Mouse (Mus musculus) liver, embryonic 12.5 days (tissue): ENCODE measurements around the gene Ctnnbip1. TPM values are rescaled to one million over a fixed set of nuclear protein-coding genes. Genes with fewer than 3 reads are reported as not detected.

Source experiments
- ATAC-seq: fragments of 200-750 bp; cut with Nextera tagmentation; 2 replicates; pipeline ENCODE4 v1.8.0; 2017; ENCODE audit warnings: moderate number of reproducible peaks, mild to moderate bottlenecking, moderate library complexity
- H3K27ac ChIP-seq: fragments of 300-500 bp; sonication (generic); 2 replicates; pipeline ENCODE4 v1.5.1; 2016; ENCODE audit warnings: mild to moderate bottlenecking
- H3K27me3 ChIP-seq: fragments of 300-500 bp; sonication (generic); replicated peaks from 2 replicates; pipeline ENCODE4 v1.6.1; 2016; ENCODE audit warnings: mild to moderate bottlenecking, moderate library complexity
- H3K36me3 ChIP-seq: fragments of 300-500 bp; sonication (generic); 2 replicates; pipeline ENCODE4 v1.6.1; 2016; ENCODE audit warnings: mild to moderate bottlenecking, moderate library complexity
- H3K4me1 ChIP-seq: fragments of 300-500 bp; sonication (generic); 2 replicates; pipeline ENCODE4 v1.6.1; 2016
- H3K4me2 ChIP-seq: fragments of 300-500 bp; sonication (generic); 2 replicates; pipeline ENCODE4 v1.6.1; 2016; ENCODE audit warnings: mild to moderate bottlenecking, moderate library complexity
- H3K4me3 ChIP-seq: fragments of 300-500 bp; sonication (generic); 2 replicates; pipeline ENCODE4 v1.5.1; 2016; ENCODE audit warnings: mild to moderate bottlenecking, moderate library complexity
- H3K9ac ChIP-seq: fragments of 300-500 bp; sonication (generic); 2 replicates; pipeline ENCODE4 v1.6.1; 2016; ENCODE audit warnings: mild to moderate bottlenecking, moderate library complexity
- H3K9me3 ChIP-seq: fragments of 300-500 bp; sonication (generic); replicated peaks from 2 replicates; pipeline ENCODE4 v1.6.1; 2016; ENCODE audit warnings: mild to moderate bottlenecking, moderate library complexity
- WGBS: fragments of 180-500 bp; shearing (Covaris S2); methylation state at CpG from one replicate; pipeline ENCODE4 v1.1.7; 2016; ENCODE audit not compliant: insufficient replicate concordance; 5-methylcytosine and 5-hydroxymethylcytosine counted together
- polyA plus RNA-seq: library from polyadenylated mRNA; unstranded; fragments of >200 nt; fragmentation: Nextera tagmentation; extraction: Ambion mirVana; gene quantifications from 2 replicates; pipeline ENCODE4 v1.2.1, GENCODE M21; 2016

The Ctnnbip1 gene
- polyA plus RNA-seq, 1 experiment from 2014 or later: 10.1 TPM

DNA sequence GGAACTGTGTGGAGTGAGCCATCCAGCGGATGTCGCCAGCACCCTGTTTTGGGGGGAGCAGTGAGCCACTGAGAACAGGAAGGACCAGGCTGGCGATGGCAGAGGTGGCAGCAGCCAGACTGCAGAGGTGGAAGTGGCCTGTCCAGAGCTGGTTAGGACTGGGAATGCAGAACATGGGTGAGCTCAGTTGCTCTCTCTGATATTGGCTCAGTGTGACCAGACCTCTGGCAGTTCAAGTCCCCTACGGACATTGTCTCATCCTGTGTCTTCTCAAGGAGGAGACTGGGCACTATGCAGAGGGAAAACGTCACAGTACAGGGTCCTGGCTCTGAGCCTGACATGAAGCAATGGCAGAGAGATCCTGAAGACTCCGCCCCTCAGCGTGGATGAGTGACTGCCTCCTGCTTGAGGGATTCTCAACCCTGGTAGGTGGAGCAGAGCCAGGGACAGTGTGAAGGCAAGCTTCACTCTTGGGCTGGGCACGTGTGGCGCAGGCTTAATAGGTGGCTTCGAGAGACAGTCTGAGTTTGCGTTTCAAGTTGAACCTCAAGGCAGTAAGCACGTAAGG, 79.7 kb downstream of the Ctnnbip1 start:
- Histone ChIP-seq H3K9ac (no peak overlapping the region; the same call in 1 of the 2 replicates), H3K4me2 (no peak overlapping the region), H3K36me3 (no peaks in the 10 kb centered on the region), H3K4me1 (no peaks in the 10 kb centered on the region), H3K27me3 (no peaks in the 10 kb centered on the region; the same call in 1 of the 2 replicates), H3K27ac (no peak overlapping the region), H3K9me3 (no peaks in the 10 kb centered on the region), H3K4me3 (no peak overlapping the region)
- 58% methylated on average over 12 of the region's 12 CpGs for WGBS
- ATAC-seq: no peak

DNA sequence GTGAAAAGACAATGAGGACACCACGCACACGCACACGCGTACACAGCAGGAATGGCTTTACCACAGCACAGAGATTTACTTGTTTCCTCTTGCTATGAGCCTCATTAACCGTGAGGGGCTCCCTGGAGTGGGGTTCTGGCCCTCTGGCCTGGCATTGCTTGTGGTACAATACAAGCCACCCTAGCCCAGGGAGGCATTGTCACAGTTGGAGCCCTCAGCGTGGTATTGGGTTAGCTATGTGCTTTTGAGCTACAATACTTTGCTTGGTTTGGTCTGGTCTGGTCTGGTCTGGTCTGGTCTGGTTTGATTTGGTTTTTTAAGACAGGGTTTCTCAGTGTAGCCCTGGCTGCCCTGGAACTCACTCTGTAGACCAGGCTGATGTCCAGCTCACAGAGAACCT, 81.5 kb downstream of the Ctnnbip1 start:
- Histone ChIP-seq H3K9ac (no peak overlapping the region), H3K4me2 (no peak overlapping the region), H3K4me1 (no peaks in the 10 kb centered on the region), H3K4me3 (no peak overlapping the region), H3K27me3 (no peaks in the 10 kb centered on the region; the same call in 1 of the 2 replicates), H3K27ac (no peak overlapping the region), H3K9me3 (no peaks in the 10 kb centered on the region), H3K36me3 (no peaks in the 10 kb centered on the region)
- no peak for ATAC-seq
- WGBS: 81% methylated on average over 6 of the region's 6 CpGs

DNA sequence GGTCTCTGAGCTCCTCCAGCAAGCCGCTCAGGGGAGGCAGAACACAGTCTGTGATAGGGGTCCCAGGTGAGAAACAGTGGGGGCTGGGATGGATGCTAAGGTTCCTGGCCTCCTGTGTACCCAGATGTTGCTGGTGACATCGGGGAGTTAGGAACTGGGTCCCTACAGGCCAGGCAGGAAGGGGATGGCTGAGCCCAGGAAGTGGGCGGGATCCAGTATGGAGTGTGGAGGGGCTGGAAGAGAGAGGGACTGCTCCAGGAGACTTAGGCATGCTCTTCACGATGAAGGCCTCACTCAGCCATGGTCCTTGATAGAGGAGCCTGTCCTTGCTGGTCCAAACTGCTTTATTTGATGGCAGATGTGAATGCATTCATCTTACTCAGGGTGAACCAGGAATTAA, 82.1 kb downstream of the Ctnnbip1 start:
- Histone ChIP-seq H3K27ac (no peak overlapping the region), H3K4me1 (no peaks in the 10 kb centered on the region), H3K9ac (no peak overlapping the region), H3K9me3 (no peaks in the 10 kb centered on the region), H3K36me3 (no peaks in the 10 kb centered on the region), H3K27me3 (no peaks in the 10 kb centered on the region; the same call in 1 of the 2 replicates), H3K4me3 (no peak overlapping the region), H3K4me2 (no peak overlapping the region)
- ATAC-seq: no peak
- WGBS: 63% methylated on average over 4 of the region's 4 CpGs

DNA sequence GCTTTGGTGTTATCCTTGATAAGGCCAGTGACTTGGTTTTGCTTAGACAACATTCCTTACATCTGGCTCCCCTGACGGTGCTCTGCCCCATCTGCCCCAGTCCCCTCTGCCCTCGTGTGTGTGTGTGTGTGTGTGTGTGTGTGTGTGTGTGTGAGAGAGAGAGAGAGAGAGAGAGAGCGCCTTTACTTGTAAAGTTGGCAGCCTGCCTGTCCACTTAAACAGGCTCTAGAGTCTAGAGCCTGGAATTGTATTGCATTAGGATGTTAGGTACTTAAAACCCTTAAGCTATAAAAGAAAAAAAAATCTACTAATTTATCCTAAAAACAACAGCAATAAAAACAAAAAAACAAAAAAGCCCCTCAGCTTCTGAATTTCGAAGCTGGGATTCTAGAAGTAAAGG, 83.4 kb downstream of the Ctnnbip1 start:
- no peak for ATAC-seq
- H3K27ac ChIP-seq: no peak overlapping the region
- 37% methylated on average over 4 of the region's 4 CpGs for WGBS
- H3K4me1 ChIP-seq: no peaks in the 10 kb centered on the region
- H3K9ac ChIP-seq: no peak overlapping the region
- no peaks in the 10 kb centered on the region for H3K9me3 ChIP-seq
- H3K36me3 ChIP-seq: no peaks in the 10 kb centered on the region
- H3K4me2 ChIP-seq: no peak overlapping the region
- H3K4me3 ChIP-seq: no peak overlapping the region
- H3K27me3 ChIP-seq: no peaks in the 10 kb centered on the region; the same call in 1 of the 2 replicates

DNA sequence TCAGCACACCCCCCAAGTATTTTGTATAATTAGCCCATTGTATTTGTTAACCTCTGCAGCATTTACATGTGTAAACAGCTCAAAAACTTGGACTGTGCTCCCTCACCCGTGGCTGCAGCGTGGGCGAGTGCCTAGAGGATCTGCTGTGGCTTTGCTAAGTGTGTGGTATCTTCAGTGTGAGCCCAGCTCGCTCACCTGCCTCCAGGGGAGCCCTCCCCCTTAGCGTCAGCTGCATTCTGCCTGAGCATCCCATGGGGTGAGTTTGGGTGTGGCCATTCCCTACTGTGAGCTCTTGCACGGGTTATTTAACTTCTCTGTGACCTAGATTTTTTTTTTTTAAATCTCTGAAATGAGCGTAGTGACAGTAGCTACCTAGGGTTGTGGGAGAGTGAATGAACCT, 84.2 kb downstream of the Ctnnbip1 start:
- Histone ChIP-seq H3K4me2 (no peak overlapping the region), H3K4me3 (no peak overlapping the region), H3K36me3 (no peaks in the 10 kb centered on the region), H3K9me3 (no peaks in the 10 kb centered on the region), H3K27me3 (no peaks in the 10 kb centered on the region; the same call in 1 of the 2 replicates), H3K27ac (no peak overlapping the region), H3K9ac (no peak overlapping the region), H3K4me1 (peaks cover 7% of the 10 kb centered on the region; the same call in 1 of the 2 replicates)
- WGBS: 54% methylated on average over 7 of the region's 7 CpGs
- no peak for ATAC-seq

DNA sequence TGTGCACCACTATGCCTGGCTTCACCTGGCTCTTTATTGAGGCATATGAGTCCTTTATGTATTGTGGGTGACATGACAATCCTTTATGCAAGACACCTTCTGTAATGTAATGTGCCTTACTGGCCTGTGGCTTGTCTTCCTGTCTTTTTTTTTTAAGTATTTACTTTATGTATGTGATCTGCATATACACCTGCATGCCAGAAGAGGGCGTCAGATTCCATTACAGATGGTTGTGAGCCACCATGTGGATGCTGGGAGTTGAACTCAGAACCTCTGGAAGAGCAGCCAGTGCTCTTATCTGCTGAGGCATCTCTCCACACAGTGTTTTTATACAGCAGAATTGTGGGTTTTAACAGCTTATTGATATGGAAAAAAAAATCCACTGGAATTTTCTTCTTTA, 85.8 kb downstream of the Ctnnbip1 start:
- Histone ChIP-seq H3K36me3 (no peaks in the 10 kb centered on the region), H3K27me3 (no peaks in the 10 kb centered on the region; the same call in 1 of the 2 replicates), H3K27ac (no peak overlapping the region), H3K9ac (no peak overlapping the region), H3K9me3 (no peaks in the 10 kb centered on the region), H3K4me3 (no peak overlapping the region), H3K4me2 (no peak overlapping the region), H3K4me1 (peaks cover 17% of the 10 kb centered on the region)
- ATAC-seq: no peak
- 19% methylated on average over 1 of the region's 1 CpGs for WGBS

DNA sequence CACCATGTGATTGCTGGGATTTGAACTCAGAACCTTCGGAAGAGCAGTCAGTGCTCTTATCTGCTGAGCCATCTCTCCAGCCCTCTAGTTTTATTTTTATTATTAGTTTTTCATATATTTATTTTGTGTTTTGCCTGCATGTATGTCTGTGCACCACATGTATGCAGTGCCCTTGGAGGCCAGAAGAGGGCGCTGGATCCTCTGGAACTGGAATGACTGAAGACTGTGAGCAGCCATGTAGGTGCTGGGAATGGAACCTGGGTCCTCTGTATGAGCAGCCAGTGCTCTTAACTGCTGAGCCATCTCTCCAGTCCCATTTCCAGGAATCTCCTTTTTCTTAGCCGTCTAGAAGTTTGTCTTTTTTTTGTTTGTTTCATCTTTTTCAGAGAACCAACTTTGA, 86.5 kb downstream of the Ctnnbip1 start:
- Histone ChIP-seq H3K9me3 (no peaks in the 10 kb centered on the region), H3K36me3 (no peaks in the 10 kb centered on the region), H3K4me2 (no peak overlapping the region), H3K27ac (no peak overlapping the region), H3K4me3 (no peak overlapping the region), H3K9ac (no peak overlapping the region), H3K4me1 (peaks cover 17% of the 10 kb centered on the region), H3K27me3 (no peaks in the 10 kb centered on the region; the same call in 1 of the 2 replicates)
- ATAC-seq: no peak
- 65% methylated on average over 3 of the region's 3 CpGs for WGBS

DNA sequence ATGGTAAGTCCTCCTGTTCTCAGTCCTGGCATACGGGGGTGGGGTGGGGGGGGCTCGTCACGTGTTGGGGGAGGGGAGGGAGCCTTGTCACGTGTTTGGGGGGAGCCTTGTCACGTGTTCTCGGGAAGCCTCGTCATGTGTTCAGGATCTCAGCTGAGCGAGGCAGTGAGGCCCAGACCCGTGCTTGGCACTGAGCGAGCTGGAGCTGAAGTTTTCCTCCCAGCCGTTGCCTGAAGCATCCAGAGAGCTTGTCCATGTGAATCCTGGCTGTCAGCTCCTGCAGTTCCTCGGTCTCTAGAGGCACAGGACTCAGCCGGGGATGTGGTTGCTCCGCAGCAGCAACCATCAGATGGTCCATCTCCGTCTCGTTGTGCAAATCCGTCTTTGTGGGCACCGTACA, 88.0 kb downstream of the Ctnnbip1 start:
- H3K9ac ChIP-seq: no peak overlapping the region
- H3K27me3 ChIP-seq: no peaks in the 10 kb centered on the region; the same call in 1 of the 2 replicates
- WGBS: 67% methylated on average over 18 of the region's 18 CpGs
- no peaks in the 10 kb centered on the region for H3K9me3 ChIP-seq
- no peaks in the 10 kb centered on the region for H3K36me3 ChIP-seq
- peaks cover 17% of the 10 kb centered on the region for H3K4me1 ChIP-seq
- no peak overlapping the region for H3K4me2 ChIP-seq
- no peak overlapping the region for H3K27ac ChIP-seq
- no peak for ATAC-seq
- H3K4me3 ChIP-seq: no peak overlapping the region

DNA sequence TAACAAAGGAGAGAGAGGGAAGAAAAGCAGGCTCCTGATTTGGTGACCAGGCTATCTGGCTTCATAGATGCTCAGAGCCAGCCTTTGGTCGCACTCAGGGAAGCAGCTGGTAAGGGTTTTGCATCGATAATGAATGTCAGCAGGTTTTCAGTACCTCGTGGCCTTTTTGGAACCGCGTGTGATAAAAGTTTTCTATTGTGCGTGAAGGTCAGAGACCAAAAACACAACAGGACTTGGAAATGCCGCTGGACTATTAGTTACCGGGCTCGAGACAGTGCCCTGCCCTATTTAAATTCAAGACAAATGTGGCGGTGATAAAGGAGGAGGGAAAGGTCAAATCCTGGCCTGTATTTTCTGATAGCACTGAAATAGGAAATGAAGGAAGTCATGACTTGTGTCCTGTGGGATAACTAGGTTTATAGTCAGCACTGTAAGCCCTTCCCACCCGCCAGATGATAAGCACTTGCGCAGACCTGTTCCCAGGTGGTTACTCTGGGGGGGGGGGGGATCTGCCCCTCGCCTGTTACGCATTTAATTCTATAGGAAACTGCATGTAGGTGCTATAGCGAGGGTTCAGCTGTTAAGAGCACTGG, 88.8 kb downstream of the Ctnnbip1 start:
- no peaks in the 10 kb centered on the region for H3K9me3 ChIP-seq
- H3K4me1 ChIP-seq: peaks cover 17% of the 10 kb centered on the region
- no peak for ATAC-seq
- H3K27ac ChIP-seq: no peak overlapping the region
- H3K36me3 ChIP-seq: no peaks in the 10 kb centered on the region
- WGBS: 21% methylated on average over 15 of the region's 15 CpGs
- H3K27me3 ChIP-seq: no peaks in the 10 kb centered on the region; the same call in 1 of the 2 replicates
- no peak overlapping the region for H3K4me3 ChIP-seq
- no peak overlapping the region for H3K4me2 ChIP-seq
- no peak overlapping the region for H3K9ac ChIP-seq

DNA sequence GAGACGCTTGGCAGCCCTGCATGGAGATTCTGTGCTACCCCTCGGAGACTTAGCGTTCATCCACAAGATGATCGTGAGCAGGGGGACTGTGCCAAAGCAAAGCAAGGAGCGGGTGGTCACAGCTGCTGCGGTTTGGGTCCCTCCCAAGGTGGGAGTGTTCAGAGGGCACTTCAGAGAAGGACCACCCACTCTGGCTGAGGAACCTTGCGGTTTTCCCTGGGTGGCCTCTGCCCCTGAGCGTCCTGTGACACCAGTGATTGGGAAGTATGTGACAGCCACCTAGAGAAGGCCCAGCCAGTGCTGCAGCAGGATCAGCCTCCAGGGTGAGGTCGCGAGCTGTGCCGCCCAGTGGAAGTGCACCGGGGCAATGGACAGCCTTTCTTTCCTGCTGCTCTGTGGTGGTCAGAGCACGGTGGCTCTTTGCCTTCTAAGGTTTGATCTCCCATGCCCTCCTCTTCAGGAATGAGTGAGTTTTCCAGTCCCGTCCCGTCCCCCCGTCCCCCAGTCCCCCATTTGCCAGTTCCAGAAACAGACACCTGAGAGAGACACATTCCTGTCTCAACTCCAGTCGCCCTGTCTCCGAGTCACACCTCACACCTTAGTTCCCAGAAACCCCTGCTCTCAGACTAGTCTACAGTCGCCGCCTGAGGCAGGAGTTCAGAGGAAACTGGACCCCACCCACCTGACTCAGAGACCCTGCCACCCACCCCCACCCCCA, 89.7 kb downstream of the Ctnnbip1 start:
- Histone ChIP-seq H3K36me3 (no peaks in the 10 kb centered on the region), H3K4me1 (peaks cover 17% of the 10 kb centered on the region), H3K27me3 (no peaks in the 10 kb centered on the region; the same call in 1 of the 2 replicates), H3K4me2 (no peak overlapping the region), H3K9ac (no peak overlapping the region), H3K9me3 (no peaks in the 10 kb centered on the region), H3K4me3 (no peak overlapping the region), H3K27ac (no peak overlapping the region)
- no peak for ATAC-seq
- WGBS: 36% methylated on average over 20 of the region's 20 CpGs

DNA sequence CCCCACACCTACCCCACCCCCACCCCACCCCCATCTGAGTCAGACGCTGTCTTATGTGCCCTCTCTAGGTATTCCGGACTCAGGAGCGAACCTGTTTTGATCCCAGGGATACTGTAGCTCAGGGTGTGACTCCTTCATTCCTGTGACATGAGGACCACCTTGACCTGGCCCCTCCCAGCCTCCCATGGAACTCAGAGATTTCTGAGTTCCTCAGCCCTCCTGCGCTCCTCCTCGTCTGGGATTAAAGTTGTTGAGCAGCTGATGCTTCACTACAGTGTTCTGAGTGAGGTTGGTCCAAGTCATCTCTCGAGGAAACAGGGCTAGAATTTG, 90.2 kb downstream of the Ctnnbip1 start:
- ATAC-seq: no peak
- Histone ChIP-seq H3K27ac (no peak overlapping the region), H3K4me2 (no peak overlapping the region), H3K27me3 (no peaks in the 10 kb centered on the region; the same call in 1 of the 2 replicates), H3K36me3 (no peaks in the 10 kb centered on the region), H3K4me3 (no peak overlapping the region), H3K9me3 (no peaks in the 10 kb centered on the region), H3K4me1 (peaks cover 17% of the 10 kb centered on the region), H3K9ac (no peak overlapping the region)
- WGBS: 70% methylated on average over 6 of the region's 6 CpGs

DNA sequence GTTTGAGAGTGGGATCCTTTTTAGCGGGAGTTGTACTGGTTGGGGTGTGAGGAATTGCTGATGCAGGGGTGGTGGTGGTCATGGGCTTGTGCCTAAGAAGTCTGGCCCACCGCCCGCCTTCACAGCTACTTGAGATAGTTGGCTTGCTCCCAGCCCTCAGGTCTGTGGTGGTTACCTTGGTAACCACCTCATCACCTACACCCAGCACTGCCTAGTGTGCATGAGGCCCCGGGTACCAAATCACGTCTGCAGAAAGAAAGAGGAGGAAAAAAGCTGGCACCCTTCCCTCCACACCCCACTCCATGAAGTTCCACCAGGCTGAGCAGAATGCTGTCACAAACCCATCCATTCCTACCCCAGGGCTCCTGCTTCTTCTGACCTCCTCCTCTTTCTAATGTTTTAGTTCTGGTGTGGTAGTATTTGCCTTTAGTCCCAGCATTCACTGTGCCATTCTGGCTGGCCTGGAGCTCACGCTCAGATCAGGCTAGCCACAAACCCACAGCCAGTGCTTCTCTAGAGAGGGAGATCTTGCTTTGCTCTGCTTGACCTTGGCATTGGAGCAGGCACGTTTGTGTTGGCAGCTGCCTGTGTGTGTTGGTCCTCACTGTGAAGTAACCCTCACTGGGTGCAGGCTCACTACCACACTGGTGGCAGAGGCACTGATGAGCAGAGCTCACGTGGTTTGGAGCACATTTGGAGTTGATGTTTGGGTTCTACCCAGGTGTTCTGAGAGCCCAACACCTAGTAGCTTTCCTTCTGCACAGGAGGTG, 91.4 kb downstream of the Ctnnbip1 start:
- no peak overlapping the region for H3K27ac ChIP-seq
- H3K9me3 ChIP-seq: 0 out of 2 replicates have a peak, but pooled peaks cover 2% of the 10 kb centered on the region
- H3K9ac ChIP-seq: no peak overlapping the region
- H3K4me3 ChIP-seq: no peak overlapping the region
- 65% methylated on average over 8 of the region's 8 CpGs for WGBS
- no peak for ATAC-seq
- no peak overlapping the region for H3K4me2 ChIP-seq
- peaks cover 17% of the 10 kb centered on the region for H3K4me1 ChIP-seq
- H3K27me3 ChIP-seq: no peaks in the 10 kb centered on the region; the same call in 1 of the 2 replicates
- H3K36me3 ChIP-seq: no peaks in the 10 kb centered on the region
